Mouse (Mus musculus) lung, postnatal 0 days (tissue): ENCODE data around the gene Tada3.

ENCODE experiments used
- CTCF ChIP-seq: IDR thresholded peaks from 2 replicates; pipeline ENCODE4 v1.5.1; 2016; ENCODE audit warnings: antibody characterized with exemption, mild to moderate bottlenecking
- EP300 ChIP-seq: IDR thresholded peaks from 2 replicates; pipeline ENCODE4 v1.6.1; 2016; ENCODE audit warnings: antibody characterized with exemption, mild to moderate bottlenecking, control low read depth

- TF ChIP-seq EP300 (no peak), CTCF (no peak)
These were observed 35.4 kb downstream of the Tada3 start for GRCm38 (mm10) chr6:113342297-113342696.
